In genomic region chr4:126162544-126163066, GRCm38 (mm10) we compare ENCODE assay signal across 8 mouse cellular contexts. TPM values are rescaled to one million over a fixed set of nuclear protein-coding genes. Genes with fewer than 3 reads are reported as not detected.
DNase-seq lines count a peak whose midpoint lies in the region; ATAC-seq and TF ChIP-seq lines count a peak whose summit lies in the region.

No protein-coding gene starts in this region.

- peaks cover 22% of the 10 kb centered on the region for H3K4me1 ChIP-seq in forebrain, embryonic 10.5 days
- H3K4me1 ChIP-seq in heart, embryonic 14.5 days (ENCODE audit: control insufficient read depth in 2 of 2, insufficient read depth in 2 of 2, low read length in 2 of 2): peaks cover 7 to 17% of the 10 kb centered on the region in 2 experiments
- peaks cover 13% of the 10 kb centered on the region for H3K4me1 ChIP-seq in liver, embryonic 11.5 days (replicated peaks; ENCODE audit: control insufficient read depth, insufficient read depth, low read length)

- no peak for TF ChIP-seq POLR2A in myocyte (IDR thresholded peaks at IDR 0.05; ENCODE audit: insufficient read length, low read depth)

- WGBS in forebrain, embryonic 10.5 days: under 1% methylated on average over 44 of the region's 44 CpGs
- WGBS in heart, embryonic 14.5 days: under 1% methylated on average over 44 of the region's 44 CpGs
- 1% methylated on average over 44 of the region's 44 CpGs for WGBS in liver, embryonic 11.5 days

- H3K4me2 ChIP-seq in heart, embryonic 14.5 days (ENCODE audit: low read length): peak overlapping the region; percentile 93
- H3K4me2 ChIP-seq in liver, embryonic 11.5 days: peak overlapping the region; percentile 100
- H3K4me2 ChIP-seq in myocyte (ENCODE audit: low read depth): no peak overlapping the region

- peak; percentile 82 for ATAC-seq in heart, embryonic 14.5 days (ENCODE audit: insufficient number of reproducible peaks, insufficient read depth, low FRiP score, low read depth)
- ATAC-seq in liver, embryonic 11.5 days (replicated peaks; ENCODE audit: low FRiP score): peak; percentile 85

- DNase-seq in CD4-positive, CD25-positive, alpha-beta regulatory T cell, adult 2 months (ENCODE audit: low read depth, low spot score): peak; percentile 86
- peak; percentile 77 for DNase-seq in c-Kit-positive CD71-positive TER-119-negative erythroid progenitor cells, embryonic 14.5 days (ENCODE audit: low read depth)
- DNase-seq in forebrain, embryonic 10.5 days (ENCODE audit: extremely low spot score, low spot score): peak; percentile 83
- peak; percentile 96 for DNase-seq in kidney, postnatal 10 days
- DNase-seq in liver, embryonic 11.5 days (ENCODE audit: low spot score): peak; percentile 83
- peak; percentile 82 to 88 for DNase-seq in spleen, postnatal 4 days (ENCODE audit: low spot score in 2 of 2)

- H3K4me3 ChIP-seq in forebrain, embryonic 10.5 days: peak overlapping the region; percentile 69
- H3K4me3 ChIP-seq in heart, embryonic 14.5 days (ENCODE audit: control insufficient read depth in 1 of 2, insufficient read depth in 1 of 2, low read depth in 1 of 2, low read length in 2 of 2): peak overlapping the region; percentile 55
- peak overlapping the region; percentile 67 for H3K4me3 ChIP-seq in liver, embryonic 11.5 days (ENCODE audit: low read depth, low read length)
- no peak overlapping the region for H3K4me3 ChIP-seq in myocyte

- no peaks in the 10 kb centered on the region for H3K9me3 ChIP-seq in forebrain, embryonic 10.5 days
- no peaks in the 10 kb centered on the region for H3K9me3 ChIP-seq in heart, embryonic 14.5 days (ENCODE audit: control insufficient read depth, low read length)
- H3K9me3 ChIP-seq in liver, embryonic 11.5 days (ENCODE audit: control insufficient read depth, low read length): no peaks in the 10 kb centered on the region

- peak overlapping the region; percentile 83 for H3K27ac ChIP-seq in forebrain, embryonic 10.5 days
- peak overlapping the region; percentile 24 to 68 for H3K27ac ChIP-seq in heart, embryonic 14.5 days (replicated peaks in 1 of 2; ENCODE audit: control insufficient read depth in 1 of 2, insufficient read depth in 1 of 2, low read depth in 2 of 2, low read length in 2 of 2)
- H3K27ac ChIP-seq in liver, embryonic 11.5 days (ENCODE audit: low read depth, low read length): peak overlapping the region; percentile 75

- H3K79me2 ChIP-seq in myocyte (ENCODE audit: control insufficient read depth, insufficient read depth): no peaks in the 10 kb centered on the region

- H3K27me3 ChIP-seq in forebrain, embryonic 10.5 days (ENCODE audit: poor library complexity, severe bottlenecking): no peaks in the 10 kb centered on the region
- H3K27me3 ChIP-seq in heart, embryonic 14.5 days (ENCODE audit: control insufficient read depth, insufficient read depth, low read length): no peaks in the 10 kb centered on the region
- H3K27me3 ChIP-seq in liver, embryonic 11.5 days (replicated peaks; ENCODE audit: control insufficient read depth, insufficient read depth, low read length): no peaks in the 10 kb centered on the region
- H3K27me3 ChIP-seq in myocyte (ENCODE audit: control insufficient read depth, insufficient read depth, insufficient read length): no peaks in the 10 kb centered on the region

- peak overlapping the region; percentile 84 for H3K9ac ChIP-seq in heart, embryonic 14.5 days (ENCODE audit: low read length)
- peak overlapping the region; percentile 79 for H3K9ac ChIP-seq in liver, embryonic 11.5 days (ENCODE audit: low read depth, low read length)

- H3K36me3 ChIP-seq in forebrain, embryonic 10.5 days (replicated peaks): peaks cover 33% of the 10 kb centered on the region
- peaks cover 24% of the 10 kb centered on the region for H3K36me3 ChIP-seq in heart, embryonic 14.5 days (ENCODE audit: control insufficient read depth, insufficient read depth, low read length)
- peaks cover 12% of the 10 kb centered on the region for H3K36me3 ChIP-seq in liver, embryonic 11.5 days (ENCODE audit: control insufficient read depth, insufficient read depth, low read length)
- H3K36me3 ChIP-seq in myocyte (ENCODE audit: control insufficient read depth, insufficient read depth): peaks cover 22% of the 10 kb centered on the region

- H3ac ChIP-seq in myocyte (ENCODE audit: control insufficient read depth, insufficient read length): no peak overlapping the region

TF ChIP-seq in myocyte, 11 proteins besides CTCF, POLR2A, EP300 and RAD21:
- TF ChIP-seq TCF12 (IDR thresholded peaks at IDR 0.05; ENCODE audit: insufficient read depth, poor library complexity, severe bottlenecking): no peak
- TF ChIP-seq POLR2AphosphoS2 (IDR thresholded peaks at IDR 0.05; ENCODE audit: insufficient read length, low read depth): peak; percentile 52

RNA-seq across cellular contexts. Expression of gene Sh3d21, which starts 0.7 kb away (rescaled TPM):
- 1.5 and 1.6 TPM in 2 replicates for polyA plus RNA-seq in forebrain, embryonic 10.5 days (2016; fragmentation: Nextera tagmentation; extraction: Ambion mirVana)
- 2.5 and 2.7 TPM in 2 replicates for polyA plus RNA-seq in heart, embryonic 14.5 days (2014; fragmentation: Nextera tagmentation; extraction: Ambion mirVana)
- polyA plus RNA-seq in liver, embryonic 11.5 days (2014; fragmentation: Nextera tagmentation; extraction: Ambion mirVana): 2.3 TPM in 2 replicates
- 0.23 TPM for polyA plus RNA-seq in myocyte (2012; fragmentation: generic; extraction: Trizol)

RNA-seq across cellular contexts. Expression of gene Eva1b, which starts 15.1 kb away (rescaled TPM):
- 19.1 and 20.7 TPM in 2 replicates for polyA plus RNA-seq in forebrain, embryonic 10.5 days (2016; fragmentation: Nextera tagmentation; extraction: Ambion mirVana)
- polyA plus RNA-seq in heart, embryonic 14.5 days (2014; fragmentation: Nextera tagmentation; extraction: Ambion mirVana): 31.8 and 33.9 TPM in 2 replicates
- 25.3 and 28.1 TPM in 2 replicates for polyA plus RNA-seq in liver, embryonic 11.5 days (2014; fragmentation: Nextera tagmentation; extraction: Ambion mirVana)
- polyA plus RNA-seq in myocyte (2012; fragmentation: generic; extraction: Trizol): 28.6 TPM

RNA-seq across cellular contexts. Expression of gene Thrap3, which starts 40.0 kb away (rescaled TPM):
- polyA plus RNA-seq in forebrain, embryonic 10.5 days (2016; fragmentation: Nextera tagmentation; extraction: Ambion mirVana): 251 and 256 TPM in 2 replicates
- 132 and 148 TPM in 2 replicates for polyA plus RNA-seq in heart, embryonic 14.5 days (2014; fragmentation: Nextera tagmentation; extraction: Ambion mirVana)
- polyA plus RNA-seq in liver, embryonic 11.5 days (2014; fragmentation: Nextera tagmentation; extraction: Ambion mirVana): 199 and 207 TPM in 2 replicates
- polyA plus RNA-seq in myocyte (2012; fragmentation: generic; extraction: Trizol): 56.6 TPM

RNA-seq across cellular contexts. Expression of gene Stk40, which starts 58.8 kb away (rescaled TPM):
- polyA plus RNA-seq in forebrain, embryonic 10.5 days (2016; fragmentation: Nextera tagmentation; extraction: Ambion mirVana): 43.7 and 45.5 TPM in 2 replicates
- 13.1 and 17.8 TPM in 2 replicates for polyA plus RNA-seq in heart, embryonic 14.5 days (2014; fragmentation: Nextera tagmentation; extraction: Ambion mirVana)
- 24.4 and 26.7 TPM in 2 replicates for polyA plus RNA-seq in liver, embryonic 11.5 days (2014; fragmentation: Nextera tagmentation; extraction: Ambion mirVana)
- 25.9 TPM for polyA plus RNA-seq in myocyte (2012; fragmentation: generic; extraction: Trizol)
